Mouse (Mus musculus) liver, embryonic 11.5 days (tissue): ENCODE results near the gene Efcab11. TPM values are rescaled to one million over a fixed set of nuclear protein-coding genes. Genes with fewer than 3 reads are reported as not detected.
"Not testable (repeated sequence)": the region's sequence is repeated elsewhere in the genome, so short reads cannot be mapped to it uniquely, and the experiment has no call there.

Source experiments
- ATAC-seq: fragments of 200-750 bp; cut with Nextera tagmentation; replicated peaks from 2 replicates; pipeline ENCODE4 v1.8.0; 2017; ENCODE audit warnings: moderate number of reproducible peaks, mild to moderate bottlenecking, moderate TSS enrichment, moderate library complexity; ENCODE audit not compliant: low FRiP score
- DNase-seq: peaks from one replicate; pipeline ENCODE4 v3.0.0-alpha.2; 2017; ENCODE audit warnings: low spot score
- H3K27ac ChIP-seq: fragments of 300-500 bp; sonication (generic); 2 replicates; pipeline ENCODE4 v1.5.1; 2014; ENCODE audit warnings: mild to moderate bottlenecking, low read depth, low read length, control low read depth
- H3K27me3 ChIP-seq: fragments of 300-500 bp; sonication (generic); replicated peaks from 2 replicates; pipeline ENCODE4 v1.6.1; 2014; ENCODE audit warnings: low read length, mixed read lengths; ENCODE audit not compliant: control insufficient read depth, insufficient read depth
- H3K36me3 ChIP-seq: fragments of 300-500 bp; sonication (generic); 2 replicates; pipeline ENCODE4 v1.6.1; 2014; ENCODE audit warnings: mild to moderate bottlenecking, low read length, moderate library complexity, mixed read lengths; ENCODE audit not compliant: control insufficient read depth, insufficient read depth
- H3K4me1 ChIP-seq: fragments of 300-500 bp; sonication (generic); replicated peaks from 2 replicates; pipeline ENCODE4 v1.6.1; 2014; ENCODE audit warnings: low read length, mixed read lengths; ENCODE audit not compliant: control insufficient read depth, insufficient read depth
- H3K4me2 ChIP-seq: fragments of 300-500 bp; sonication (generic); 2 replicates; pipeline ENCODE4 v1.6.1; 2014; ENCODE audit warnings: mild to moderate bottlenecking, control low read depth, moderate library complexity
- H3K4me3 ChIP-seq: fragments of 300-500 bp; sonication (generic); 2 replicates; pipeline ENCODE4 v1.5.1; 2014; ENCODE audit warnings: low read depth, low read length, control low read depth
- H3K9ac ChIP-seq: fragments of 300-500 bp; sonication (generic); 2 replicates; pipeline ENCODE4 v1.6.1; 2014; ENCODE audit warnings: low read depth, low read length, control low read depth
- H3K9me3 ChIP-seq: fragments of 300-500 bp; sonication (generic); 2 replicates; pipeline ENCODE4 v1.6.1; 2016; ENCODE audit warnings: low read length, inconsistent platforms, mixed read lengths; ENCODE audit not compliant: control insufficient read depth
- WGBS: fragments of 180-500 bp; shearing (Covaris S2); extraction: QIAGEN DNeasy Blood & Tissue Kit; methylation state at CpG from one replicate; pipeline ENCODE4 v1.1.7; 2014; 5-methylcytosine and 5-hydroxymethylcytosine counted together
- polyA plus RNA-seq: library from polyadenylated mRNA; unstranded; fragments of >200 nt; fragmentation: Nextera tagmentation; extraction: Ambion mirVana; gene quantifications from 2 replicates; pipeline ENCODE4 v1.2.1, GENCODE M21; 2014

Gene Efcab11
- polyA plus RNA-seq, 1 experiment from 2014 or later: 8.9 TPM

DNA sequence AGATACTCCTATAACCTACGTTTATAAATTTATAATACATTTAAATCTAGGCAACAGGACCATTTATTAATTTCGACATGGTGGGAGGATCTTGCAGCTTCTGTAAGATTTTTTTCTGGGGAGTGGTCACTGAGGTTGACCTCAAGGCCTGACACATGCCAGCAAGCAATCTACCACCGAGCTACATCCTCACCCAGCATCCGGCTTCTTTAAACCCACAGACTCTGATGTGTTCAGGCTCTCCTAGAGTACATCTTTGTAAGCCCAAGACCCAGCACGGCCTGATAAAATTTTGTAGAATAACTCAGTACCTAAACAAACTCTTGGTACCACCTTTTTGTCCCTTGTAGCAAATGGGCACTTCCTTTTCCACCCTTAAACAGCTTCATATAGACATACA, 46.7 kb downstream of the Efcab11 start:
- 76% methylated on average over 5 of the region's 5 CpGs for WGBS
- no peaks in the 10 kb centered on the region for H3K36me3 ChIP-seq
- H3K4me2 ChIP-seq: no peak overlapping the region
- no peak for ATAC-seq
- H3K4me1 ChIP-seq: no peaks in the 10 kb centered on the region
- no peaks in the 10 kb centered on the region for H3K9me3 ChIP-seq
- no peak for DNase-seq
- no peak overlapping the region for H3K27ac ChIP-seq
- H3K27me3 ChIP-seq: no peaks in the 10 kb centered on the region
- H3K9ac ChIP-seq: no peak overlapping the region
- H3K4me3 ChIP-seq: no peak overlapping the region

DNA sequence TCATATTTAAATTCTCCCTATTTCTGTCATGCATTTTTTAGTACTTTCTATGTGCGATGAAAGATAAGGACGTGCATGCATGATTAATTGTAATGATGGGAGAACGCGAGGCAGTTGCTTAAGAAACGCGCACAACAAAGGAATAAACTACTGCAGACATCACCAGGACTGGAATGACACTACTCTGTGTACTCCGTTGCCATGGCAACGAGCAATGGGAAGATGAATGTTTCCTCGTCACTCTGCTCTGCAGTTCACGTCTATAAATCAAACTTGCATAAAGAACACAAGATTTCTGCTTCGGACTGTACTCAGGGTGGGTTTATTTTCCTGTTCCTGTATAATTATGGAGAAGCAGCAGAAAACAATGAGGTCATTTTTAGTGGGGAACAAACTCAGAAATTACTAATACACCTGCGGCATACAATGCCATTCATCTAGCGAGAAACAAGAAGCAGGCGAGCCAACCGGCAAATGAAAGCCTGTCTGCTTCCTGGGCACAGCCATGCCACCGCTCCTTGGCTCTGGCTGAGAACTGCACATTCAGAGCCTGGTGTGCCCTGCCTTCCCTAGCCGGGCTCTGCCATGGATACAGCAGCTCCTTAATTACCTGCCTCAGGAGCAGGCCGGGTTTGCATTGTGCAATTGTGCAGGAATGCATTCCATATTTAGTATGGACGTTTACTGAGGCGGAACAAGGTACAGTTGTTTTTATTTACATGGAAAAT, 47.7 kb downstream of the Efcab11 start:
- Histone ChIP-seq H3K4me1 (no peaks in the 10 kb centered on the region), H3K27me3 (no peaks in the 10 kb centered on the region), H3K36me3 (no peaks in the 10 kb centered on the region), H3K4me2 (no peak overlapping the region), H3K4me3 (no peak overlapping the region), H3K27ac (no peak overlapping the region), H3K9me3 (no peaks in the 10 kb centered on the region), H3K9ac (no peak overlapping the region)
- 85% methylated on average over 20 of the region's 20 CpGs for whole genome bisulfite sequencing
- no peak for ATAC-seq
- no peak for DNase-seq

DNA sequence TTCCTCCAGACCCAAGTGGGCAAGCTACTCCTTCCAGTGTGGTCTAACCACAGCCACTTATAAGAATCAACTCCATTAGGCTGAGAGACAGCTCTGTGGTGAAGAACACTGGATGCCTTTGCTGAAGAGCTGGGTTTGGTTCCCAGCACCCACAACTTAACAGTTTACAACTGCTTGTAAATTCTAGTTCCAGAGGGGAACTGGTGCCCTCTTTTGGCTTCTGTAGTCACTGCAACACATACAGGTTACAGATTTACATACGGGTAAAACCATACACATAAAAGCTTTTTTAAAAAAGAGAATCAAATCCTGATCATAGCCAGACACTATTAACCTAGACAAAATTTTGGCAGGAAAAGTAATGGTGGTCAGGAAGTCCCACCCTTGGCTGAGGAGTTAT, 50.8 kb downstream of the Efcab11 start:
- 94% methylated on average over 1 of the region's 1 CpGs for WGBS
- H3K4me1 ChIP-seq: no peaks in the 10 kb centered on the region
- no peaks in the 10 kb centered on the region for H3K27me3 ChIP-seq
- no peak overlapping the region for H3K9ac ChIP-seq
- no peak for DNase-seq
- H3K4me2 ChIP-seq: no peak overlapping the region
- no peak for ATAC-seq
- H3K9me3 ChIP-seq: no peaks in the 10 kb centered on the region
- no peak overlapping the region for H3K27ac ChIP-seq
- no peak overlapping the region for H3K4me3 ChIP-seq
- no peaks in the 10 kb centered on the region for H3K36me3 ChIP-seq

DNA sequence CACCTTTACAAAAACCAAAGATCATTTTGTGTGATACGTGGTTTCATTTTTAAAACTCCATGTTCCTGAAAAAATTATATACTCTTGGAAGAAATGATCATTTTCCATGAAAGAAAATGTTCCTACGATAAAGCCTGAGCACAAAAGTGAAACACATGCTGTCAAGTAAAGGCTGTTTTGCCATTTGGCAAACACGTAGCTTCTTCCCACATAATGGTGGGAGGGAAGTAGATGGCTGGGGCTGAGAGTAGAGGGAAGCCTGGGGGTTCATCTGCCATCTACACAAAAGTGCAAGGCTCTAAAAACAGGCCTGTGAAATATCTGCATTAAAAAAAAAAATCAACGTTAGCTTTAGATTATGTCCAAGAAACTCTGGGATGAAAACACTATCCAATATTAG, 61.6 kb downstream of the Efcab11 start:
- H3K27me3 ChIP-seq: no peaks in the 10 kb centered on the region
- DNase-seq: no peak
- H3K9me3 ChIP-seq: no peaks in the 10 kb centered on the region

DNA sequence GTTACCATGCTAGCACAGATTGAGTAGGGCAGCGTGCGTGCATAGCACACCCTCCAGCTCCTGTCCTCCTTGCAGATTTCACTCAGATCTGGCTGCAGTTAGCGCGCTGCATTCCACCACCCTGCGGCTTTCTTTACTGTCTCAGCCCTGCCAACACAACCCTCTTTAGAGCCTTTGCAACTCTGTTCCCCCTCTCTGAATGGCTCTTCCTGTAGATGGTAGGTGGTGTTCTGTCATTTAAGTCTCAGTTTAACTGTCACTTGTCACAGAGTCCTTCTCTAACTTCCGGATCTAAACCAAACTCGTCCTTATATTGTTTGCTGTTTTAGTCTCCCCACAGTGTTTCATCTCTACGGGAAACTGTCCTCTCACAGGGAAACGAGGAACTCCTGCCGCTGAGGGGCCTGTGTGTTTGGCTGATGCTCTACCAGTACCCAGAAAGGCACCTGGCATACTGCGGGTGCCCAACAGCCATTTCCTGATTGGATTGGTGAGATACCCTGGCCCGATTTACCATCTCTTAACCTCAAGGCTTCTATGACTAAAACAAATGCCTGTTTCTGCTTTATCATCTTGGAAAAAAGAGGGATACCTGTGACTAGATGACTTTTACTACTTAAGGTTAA, 62.8 kb downstream of the Efcab11 start:
- ATAC-seq: no peak
- 78% methylated on average over 12 of the region's 12 CpGs for WGBS
- Histone ChIP-seq H3K27me3 (no peaks in the 10 kb centered on the region), H3K4me1 (no peaks in the 10 kb centered on the region), H3K9me3 (no peaks in the 10 kb centered on the region), H3K36me3 (no peaks in the 10 kb centered on the region), H3K4me2 (no peak overlapping the region), H3K27ac (no peak overlapping the region), H3K9ac (no peak overlapping the region), H3K4me3 (no peak overlapping the region)
- DNase-seq: no peak

More for the DNA sequence above, 61.6 kb downstream of the Efcab11 start:
- H3K4me3 ChIP-seq: no peak overlapping the region
- H3K27ac ChIP-seq: no peak overlapping the region
- WGBS: 82% methylated on average over 4 of the region's 4 CpGs
- no peaks in the 10 kb centered on the region for H3K36me3 ChIP-seq
- H3K4me2 ChIP-seq: no peak overlapping the region
- no peak overlapping the region for H3K9ac ChIP-seq
- no peaks in the 10 kb centered on the region for H3K4me1 ChIP-seq
- no peak for ATAC-seq

DNA sequence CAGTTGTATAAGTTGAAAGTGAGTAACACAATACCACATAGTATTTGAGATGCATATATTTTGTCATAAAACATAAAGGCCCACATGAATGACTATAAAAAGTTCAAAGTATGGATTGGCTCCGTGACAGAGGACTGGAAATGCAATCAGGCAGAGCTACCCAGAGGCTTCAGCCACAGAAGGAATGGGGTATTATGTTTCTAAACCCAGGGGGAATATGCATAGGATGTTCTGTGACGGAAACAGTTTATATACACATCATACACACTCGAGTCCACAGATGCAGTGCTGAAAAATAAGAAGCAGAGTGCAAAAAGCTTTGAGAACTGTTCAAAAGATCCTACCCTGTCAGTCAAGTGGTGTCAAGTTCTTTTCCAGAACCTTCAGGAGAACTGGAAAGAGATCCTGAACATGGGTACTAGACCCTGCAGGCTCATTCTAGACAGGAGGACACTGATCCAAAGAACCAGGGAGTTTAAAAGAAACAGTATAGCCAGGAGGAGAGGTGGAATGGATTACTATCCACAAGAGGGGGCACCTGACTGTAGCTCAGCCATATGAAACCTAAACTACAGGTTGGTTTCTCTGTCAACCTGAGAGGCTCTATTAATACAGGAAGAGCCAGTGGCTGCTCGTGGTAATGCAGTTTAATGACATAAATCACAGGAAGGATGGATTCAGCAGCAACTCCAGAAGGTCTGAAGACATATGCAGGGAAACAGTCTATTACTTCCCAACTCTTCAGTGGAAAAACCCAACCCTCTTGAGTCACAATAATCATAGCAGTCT, 64.9 kb downstream of the Efcab11 start:
- Histone ChIP-seq H3K4me3 (no peak overlapping the region), H3K36me3 (no peaks in the 10 kb centered on the region), H3K9me3 (no peaks in the 10 kb centered on the region), H3K27ac (no peak overlapping the region), H3K4me2 (no peak overlapping the region), H3K4me1 (no peaks in the 10 kb centered on the region), H3K9ac (no peak overlapping the region), H3K27me3 (no peaks in the 10 kb centered on the region)
- ATAC-seq: no peak
- WGBS: 70% methylated on average over 4 of the region's 4 CpGs
- DNase-seq: no peak

DNA sequence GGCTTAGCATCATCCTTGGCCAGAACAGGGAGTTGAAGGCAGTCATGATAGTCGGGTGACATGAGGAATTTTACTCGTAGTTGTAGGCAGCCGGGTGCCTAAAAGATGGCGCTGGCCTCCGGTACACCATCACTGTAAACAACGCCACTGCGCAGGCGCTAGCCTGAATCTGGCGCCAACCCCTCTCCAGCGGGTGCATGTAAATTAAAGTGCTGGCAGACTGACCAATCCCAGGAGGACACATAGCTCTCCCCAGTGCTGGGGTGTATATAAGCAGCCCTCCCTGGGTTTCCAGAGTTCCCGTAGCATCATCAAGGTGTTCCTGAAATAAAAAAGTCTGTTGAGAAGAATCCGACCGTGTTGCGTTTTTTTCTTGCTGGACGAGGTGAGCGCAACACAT, 66.2 kb downstream of the Efcab11 start:
- not testable (repeated sequence) for H3K36me3 ChIP-seq, H3K9me3 ChIP-seq, H3K4me3 ChIP-seq, H3K9ac ChIP-seq, H3K27me3 ChIP-seq, H3K4me1 ChIP-seq, H3K4me2 ChIP-seq, H3K27ac ChIP-seq, ATAC-seq, DNase-seq
- 95% methylated on average over 16 of the region's 16 CpGs for WGBS

DNA sequence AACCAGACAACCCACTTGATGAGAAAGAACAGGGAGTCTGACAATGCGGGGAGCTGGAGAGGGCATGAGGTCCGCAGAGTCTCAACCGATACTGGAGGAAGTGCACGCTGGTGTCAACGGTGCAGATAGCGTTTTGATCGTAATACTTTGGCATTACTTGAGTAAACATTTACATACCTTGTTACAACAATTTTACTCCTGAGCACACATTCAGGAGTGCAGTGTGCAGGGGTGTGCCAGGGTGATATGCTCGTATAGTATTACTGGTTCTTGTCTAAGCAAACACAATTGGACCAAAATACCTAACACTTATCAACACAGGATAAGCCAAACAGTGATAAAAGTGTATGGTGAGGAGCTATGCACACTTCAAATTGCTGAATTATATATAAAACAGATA, 69.0 kb downstream of the Efcab11 start:
- Histone ChIP-seq H3K9me3 (no peaks in the 10 kb centered on the region), H3K4me1 (no peaks in the 10 kb centered on the region), H3K4me3 (no peak overlapping the region), H3K36me3 (no peaks in the 10 kb centered on the region), H3K27me3 (no peaks in the 10 kb centered on the region), H3K4me2 (no peak overlapping the region), H3K27ac (no peak overlapping the region), H3K9ac (no peak overlapping the region)
- ATAC-seq (no peak), DNase-seq (no peak)
- WGBS: 88% methylated on average over 8 of the region's 8 CpGs
